Mouse (Mus musculus) intestine, embryonic 15.5 days (tissue): ENCODE data around the gene Fbxl17. TPM values are rescaled to one million over a fixed set of nuclear protein-coding genes. Genes with fewer than 3 reads are reported as not detected.
A peak's percentile ranks its signal among the peaks of the same experiment; 100 is the strongest.

ENCODE experiments used
- ATAC-seq: fragments of 200-750 bp; cut with Nextera tagmentation; 2 replicates; pipeline ENCODE4 v1.8.0; 2017; ENCODE audit warnings: moderate TSS enrichment, moderate library complexity
- H3K27ac ChIP-seq: fragments of 300-500 bp; sonication (generic); 2 replicates; pipeline ENCODE4 v1.5.1; 2015; ENCODE audit warnings: mild to moderate bottlenecking, inconsistent platforms
- H3K27me3 ChIP-seq: fragments of 300-500 bp; sonication (generic); replicated peaks from 2 replicates; pipeline ENCODE4 v1.6.1; 2015; ENCODE audit warnings: inconsistent platforms
- H3K36me3 ChIP-seq: fragments of 300-500 bp; sonication (generic); 2 replicates; pipeline ENCODE4 v1.6.1; 2015; ENCODE audit warnings: inconsistent platforms
- H3K4me1 ChIP-seq: fragments of 300-500 bp; sonication (generic); replicated peaks from 2 replicates; pipeline ENCODE4 v1.6.1; 2015; ENCODE audit warnings: inconsistent platforms
- H3K4me2 ChIP-seq: fragments of 300-500 bp; sonication (generic); replicated peaks from 2 replicates; pipeline ENCODE4 v1.6.1; 2015; ENCODE audit warnings: mild to moderate bottlenecking, inconsistent platforms
- H3K4me3 ChIP-seq: fragments of 300-500 bp; sonication (generic); replicated peaks from 2 replicates; pipeline ENCODE4 v1.5.1; 2015; ENCODE audit warnings: inconsistent platforms
- H3K9ac ChIP-seq: fragments of 300-500 bp; sonication (generic); 2 replicates; pipeline ENCODE4 v1.6.1; 2015; ENCODE audit warnings: inconsistent platforms
- H3K9me3 ChIP-seq: fragments of 300-500 bp; sonication (generic); 2 replicates; pipeline ENCODE4 v1.6.1; 2016; ENCODE audit warnings: inconsistent platforms
- WGBS: fragments of 180-500 bp; shearing (Covaris S2); methylation state at CpG from one replicate; pipeline ENCODE4 v1.1.7; 2015; 5-methylcytosine and 5-hydroxymethylcytosine counted together
- polyA plus RNA-seq: library from polyadenylated mRNA; unstranded; fragments of >200 nt; fragmentation: Nextera tagmentation; extraction: Ambion mirVana; gene quantifications from 2 replicates; pipeline ENCODE4 v1.2.1, GENCODE M21; 2015

Gene Fbxl17
- polyA plus RNA-seq, 1 experiment from 2014 or later = 4.4 TPM

DNA sequence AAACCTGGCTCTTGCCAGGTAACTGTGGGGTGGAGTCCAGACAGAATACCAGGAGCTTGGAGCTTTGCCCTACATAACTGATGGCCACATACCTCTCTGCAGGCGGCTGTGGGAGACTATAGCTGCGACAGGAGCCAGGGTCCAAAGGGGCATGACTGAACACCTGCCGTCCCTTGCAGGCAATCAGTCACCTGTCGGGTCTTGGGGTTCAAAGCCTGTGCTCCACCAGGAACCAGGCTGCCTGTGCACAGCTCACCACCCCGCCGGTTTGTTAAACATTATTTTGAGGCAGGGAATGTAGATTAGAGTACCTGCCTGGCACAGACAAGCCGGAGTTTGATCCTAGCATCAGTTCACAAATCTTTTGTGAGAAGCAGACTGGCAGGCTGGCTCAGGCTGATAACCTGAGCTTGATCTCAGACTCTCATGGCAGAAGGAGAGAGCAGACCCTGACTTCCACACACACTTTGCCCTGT lies 253.6 kb downstream of the Fbxl17 start:
- Histone ChIP-seq H3K36me3 (no peaks in the 10 kb centered on the region), H3K4me2 (no peak overlapping the region), H3K9me3 (no peaks in the 10 kb centered on the region), H3K27me3 (no peaks in the 10 kb centered on the region), H3K4me1 (no peaks in the 10 kb centered on the region), H3K9ac (no peak overlapping the region), H3K4me3 (no peak overlapping the region), H3K27ac (no peak overlapping the region)
- WGBS = 60% methylated on average over 7 of the region's 7 CpGs
- peak; percentile 89 for ATAC-seq

DNA sequence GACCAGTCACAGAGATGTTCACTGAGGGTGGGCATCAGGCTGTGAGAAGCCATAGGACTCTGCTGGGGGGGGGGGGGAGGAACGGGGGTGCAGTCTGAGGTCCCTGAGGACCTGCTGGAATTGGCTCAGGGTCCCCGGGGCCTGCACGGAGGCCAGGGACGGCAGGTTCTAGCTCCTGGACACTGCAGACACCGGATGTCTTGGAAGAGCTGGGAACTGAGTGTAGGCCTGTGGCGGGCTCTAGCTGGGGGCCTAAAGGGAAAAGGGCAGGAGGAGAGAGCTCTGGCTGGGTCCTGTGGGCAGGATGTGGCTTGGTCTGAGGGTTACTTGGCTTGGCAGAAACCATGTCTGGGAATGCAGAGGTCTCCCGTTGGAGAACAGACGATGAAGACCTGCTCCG lies 254.3 kb downstream of the Fbxl17 start:
- WGBS = 91% methylated on average over 9 of the region's 9 CpGs
- H3K9ac ChIP-seq = no peak overlapping the region
- H3K4me3 ChIP-seq = no peak overlapping the region
- no peaks in the 10 kb centered on the region for H3K27me3 ChIP-seq
- H3K36me3 ChIP-seq = no peaks in the 10 kb centered on the region
- H3K4me1 ChIP-seq = no peaks in the 10 kb centered on the region
- H3K27ac ChIP-seq = no peak overlapping the region
- no peak for ATAC-seq
- H3K4me2 ChIP-seq = no peak overlapping the region
- H3K9me3 ChIP-seq = no peaks in the 10 kb centered on the region

DNA sequence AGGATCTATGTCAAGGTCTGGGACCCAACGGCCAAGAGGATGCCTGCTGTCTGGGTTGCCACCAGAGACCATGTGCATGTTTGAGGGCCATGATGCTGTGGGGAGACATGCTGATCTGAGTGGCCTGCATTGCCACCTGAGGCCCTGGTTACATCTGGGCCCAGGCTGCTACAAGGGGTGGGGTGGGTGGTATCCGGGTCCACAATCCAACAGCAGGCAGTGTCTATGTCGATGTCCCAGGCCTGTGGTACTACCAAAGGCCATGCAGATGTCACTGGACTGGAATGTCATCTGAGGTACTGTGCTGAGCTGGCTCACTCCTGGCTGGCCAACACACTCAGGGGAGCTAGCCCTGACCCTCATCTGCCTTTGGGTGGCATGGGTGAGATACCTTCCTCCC lies 257.1 kb downstream of the Fbxl17 start:
- Histone ChIP-seq H3K9me3 (no peaks in the 10 kb centered on the region), H3K36me3 (no peaks in the 10 kb centered on the region), H3K4me1 (no peaks in the 10 kb centered on the region), H3K27ac (no peak overlapping the region), H3K9ac (no peak overlapping the region), H3K27me3 (no peaks in the 10 kb centered on the region), H3K4me2 (no peak overlapping the region), H3K4me3 (no peak overlapping the region)
- no peak for ATAC-seq
- 93% methylated on average over 3 of the region's 3 CpGs for WGBS

DNA sequence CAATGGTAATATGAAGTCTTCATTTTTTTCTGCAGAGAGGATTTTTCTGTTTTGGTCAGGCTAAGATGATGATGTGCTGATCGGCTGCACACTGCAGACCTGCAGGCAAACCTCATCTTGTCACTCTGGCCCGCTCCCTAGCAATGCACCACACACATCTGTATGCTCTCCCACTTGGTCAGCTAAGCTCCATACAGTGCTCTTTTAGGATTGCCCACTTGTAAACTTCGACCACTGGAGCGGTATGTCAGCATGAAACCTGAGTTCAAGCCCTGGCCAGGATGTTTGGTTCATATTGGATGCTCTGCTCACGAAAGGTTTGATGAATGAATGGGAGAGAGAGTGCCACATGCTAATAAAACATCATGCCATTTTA lies 259.1 kb downstream of the Fbxl17 start:
- WGBS = 82% methylated on average over 5 of the region's 5 CpGs
- Histone ChIP-seq H3K27ac (no peak overlapping the region), H3K9ac (no peak overlapping the region), H3K4me3 (no peak overlapping the region), H3K4me1 (no peaks in the 10 kb centered on the region), H3K4me2 (no peak overlapping the region), H3K9me3 (no peaks in the 10 kb centered on the region), H3K27me3 (no peaks in the 10 kb centered on the region), H3K36me3 (no peaks in the 10 kb centered on the region)
- no peak for ATAC-seq

- 70% methylated on average over 9 of the region's 9 CpGs for WGBS
Measured at GRCm38 (mm10) chr17:63240021-63240730, 259.6 kb downstream of the Fbxl17 start.

GRCm38 (mm10) chr17:63236846-63237245 lies 263.0 kb downstream of the Fbxl17 start:
- Histone ChIP-seq H3K9me3 (no peaks in the 10 kb centered on the region), H3K27me3 (no peaks in the 10 kb centered on the region), H3K4me3 (no peak overlapping the region), H3K4me1 (no peaks in the 10 kb centered on the region), H3K36me3 (no peaks in the 10 kb centered on the region), H3K27ac (no peak overlapping the region), H3K4me2 (no peak overlapping the region), H3K9ac (no peak overlapping the region)
- no peak for ATAC-seq

More at GRCm38 (mm10) chr17:63240021-63240730, 259.6 kb downstream of the Fbxl17 start:
- no peaks in the 10 kb centered on the region for H3K9me3 ChIP-seq
- no peak for ATAC-seq
- H3K4me1 ChIP-seq = no peaks in the 10 kb centered on the region
- H3K27ac ChIP-seq = no peak overlapping the region
- H3K9ac ChIP-seq = no peak overlapping the region
- H3K4me3 ChIP-seq = no peak overlapping the region
- H3K36me3 ChIP-seq = no peaks in the 10 kb centered on the region
- H3K4me2 ChIP-seq = no peak overlapping the region
- H3K27me3 ChIP-seq = no peaks in the 10 kb centered on the region

DNA sequence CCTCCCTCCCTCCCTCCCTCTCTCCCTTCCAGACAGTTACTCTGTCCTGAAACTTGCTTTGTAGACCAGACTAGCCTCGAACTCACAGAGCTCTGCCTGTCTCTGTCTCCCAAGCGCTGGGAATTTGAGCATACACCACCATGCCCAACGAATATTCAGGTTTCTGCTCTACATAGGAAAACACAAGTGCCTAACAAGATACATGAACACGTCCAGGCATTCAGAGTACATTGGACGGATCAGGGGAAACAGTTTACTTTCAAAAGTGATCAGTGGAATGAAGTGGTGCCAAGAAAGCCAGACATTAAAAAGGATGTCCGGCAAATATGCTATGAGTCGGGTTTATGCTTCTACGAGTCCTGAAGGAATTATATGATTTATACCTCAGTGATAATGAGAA lies 263.6 kb downstream of the Fbxl17 start:
- 70% methylated on average over 8 of the region's 8 CpGs for WGBS
- no peaks in the 10 kb centered on the region for H3K36me3 ChIP-seq
- no peak for ATAC-seq
- no peak overlapping the region for H3K4me3 ChIP-seq
- no peak overlapping the region for H3K4me2 ChIP-seq
- H3K4me1 ChIP-seq = no peaks in the 10 kb centered on the region
- H3K27me3 ChIP-seq = no peaks in the 10 kb centered on the region
- no peak overlapping the region for H3K9ac ChIP-seq
- no peaks in the 10 kb centered on the region for H3K9me3 ChIP-seq
- no peak overlapping the region for H3K27ac ChIP-seq

GRCm38 (mm10) chr17:63235821-63236220 lies 264.0 kb downstream of the Fbxl17 start:
- Histone ChIP-seq H3K4me1 (no peaks in the 10 kb centered on the region), H3K36me3 (no peaks in the 10 kb centered on the region), H3K4me3 (no peak overlapping the region), H3K9ac (no peak overlapping the region), H3K27ac (no peak overlapping the region), H3K27me3 (no peaks in the 10 kb centered on the region), H3K4me2 (no peak overlapping the region), H3K9me3 (no peaks in the 10 kb centered on the region)
- ATAC-seq = no peak
- WGBS = 66% methylated on average over 3 of the region's 3 CpGs

DNA sequence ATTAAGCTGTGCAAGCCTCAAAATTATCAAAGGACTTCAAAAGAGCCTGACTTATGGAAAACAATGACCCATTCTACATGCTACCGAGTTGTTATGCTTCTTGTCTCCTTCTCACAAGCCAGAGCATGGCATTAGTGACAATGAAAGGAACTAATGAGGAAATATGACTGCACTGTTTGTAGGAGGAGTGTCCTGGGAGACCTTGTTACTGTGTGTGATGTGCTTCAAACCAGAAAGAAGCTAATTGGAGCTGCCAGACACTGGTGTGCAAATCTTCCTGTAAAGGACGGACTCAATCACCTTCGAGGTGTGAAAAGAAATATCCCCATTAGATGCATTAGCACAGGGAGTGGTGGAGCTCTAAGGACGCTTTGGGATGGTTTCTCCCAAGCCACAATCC lies 270.7 kb downstream of the Fbxl17 start:
- no peak overlapping the region for H3K4me2 ChIP-seq

DNA sequence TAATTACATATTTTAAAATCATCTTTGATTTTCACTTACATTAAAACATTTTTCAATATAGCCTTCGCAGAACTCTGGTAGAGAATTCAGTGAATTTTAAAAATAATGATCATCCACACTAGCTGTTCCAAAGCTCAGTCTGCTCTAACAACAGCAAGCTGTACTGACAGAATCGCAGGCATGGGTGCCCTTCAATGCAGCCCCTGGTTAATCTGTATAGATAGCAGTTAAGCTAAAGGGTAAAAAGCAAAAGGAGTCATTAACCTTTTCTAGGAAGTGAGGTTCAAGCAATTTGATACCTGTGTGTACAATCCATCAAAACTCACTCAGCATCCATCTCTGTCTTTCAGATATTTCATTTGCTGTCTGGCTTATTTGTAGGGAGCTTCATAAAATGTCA lies 273.4 kb downstream of the Fbxl17 start:
- no peak overlapping the region for H3K4me3 ChIP-seq
- H3K36me3 ChIP-seq = no peaks in the 10 kb centered on the region
- ATAC-seq = no peak
- no peaks in the 10 kb centered on the region for H3K4me1 ChIP-seq
- no peak overlapping the region for H3K4me2 ChIP-seq
- H3K9me3 ChIP-seq = no peaks in the 10 kb centered on the region
- WGBS = 60% methylated on average over 2 of the region's 2 CpGs
- H3K27ac ChIP-seq = no peak overlapping the region
- H3K9ac ChIP-seq = no peak overlapping the region
- H3K27me3 ChIP-seq = no peaks in the 10 kb centered on the region

More for the DNA sequence above, 270.7 kb downstream of the Fbxl17 start:
- no peaks in the 10 kb centered on the region for H3K9me3 ChIP-seq
- no peaks in the 10 kb centered on the region for H3K36me3 ChIP-seq
- no peak overlapping the region for H3K9ac ChIP-seq
- no peaks in the 10 kb centered on the region for H3K27me3 ChIP-seq
- no peak for ATAC-seq
- WGBS = 75% methylated on average over 4 of the region's 4 CpGs
- no peak overlapping the region for H3K27ac ChIP-seq
- H3K4me1 ChIP-seq = no peaks in the 10 kb centered on the region
- H3K4me3 ChIP-seq = no peak overlapping the region

DNA sequence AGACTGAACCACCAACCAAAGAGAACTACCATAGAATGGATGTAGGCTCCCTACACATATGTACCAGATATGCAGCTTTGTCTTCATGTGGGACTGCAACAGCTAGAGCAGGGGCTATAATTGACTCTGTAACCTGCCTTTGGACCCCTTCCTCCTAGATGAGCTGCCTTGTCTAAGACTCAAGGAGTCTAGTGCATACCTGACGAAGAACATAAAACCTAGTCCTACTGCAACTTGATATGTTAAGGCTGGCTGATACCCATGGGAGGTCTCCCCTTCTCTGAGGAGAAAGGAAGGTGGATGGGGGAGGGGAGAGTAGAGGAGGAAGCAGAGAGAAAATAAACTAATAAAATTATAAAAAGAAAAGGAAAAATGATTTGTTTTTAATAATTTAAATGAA lies 273.9 kb downstream of the Fbxl17 start:
- ATAC-seq = no peak
- 88% methylated on average over 1 of the region's 1 CpGs for WGBS
- no peaks in the 10 kb centered on the region for H3K4me1 ChIP-seq

DNA sequence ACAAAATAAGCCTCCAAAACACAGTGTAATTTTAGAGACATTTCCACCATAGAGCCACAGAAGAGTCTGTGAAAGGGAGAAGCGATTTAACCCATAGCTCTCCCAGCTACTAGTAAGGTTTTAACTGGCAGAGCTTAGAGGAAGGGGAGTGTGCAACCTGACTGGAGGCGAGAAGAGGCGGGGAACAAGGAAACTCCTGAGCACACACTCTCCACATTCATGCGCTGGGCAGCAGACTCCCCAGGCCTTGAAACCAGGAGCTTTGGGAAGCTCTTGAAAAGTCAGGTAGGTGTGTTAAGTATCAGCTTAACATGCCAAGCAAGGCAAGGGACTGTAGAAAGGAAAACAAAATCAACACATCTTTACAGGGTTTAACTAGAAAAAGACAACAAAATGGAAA lies 276.1 kb downstream of the Fbxl17 start:
- no peak for ATAC-seq
- 66% methylated on average over 4 of the region's 4 CpGs for WGBS
- Histone ChIP-seq H3K4me1 (no peaks in the 10 kb centered on the region), H3K4me3 (no peak overlapping the region), H3K27me3 (no peaks in the 10 kb centered on the region), H3K36me3 (no peaks in the 10 kb centered on the region), H3K9ac (no peak overlapping the region), H3K27ac (no peak overlapping the region), H3K4me2 (no peak overlapping the region), H3K9me3 (no peaks in the 10 kb centered on the region)

More for the DNA sequence above, 273.9 kb downstream of the Fbxl17 start:
- Histone ChIP-seq H3K4me3 (no peak overlapping the region), H3K27ac (no peak overlapping the region), H3K4me2 (no peak overlapping the region), H3K9me3 (no peaks in the 10 kb centered on the region), H3K27me3 (no peaks in the 10 kb centered on the region), H3K9ac (no peak overlapping the region), H3K36me3 (no peaks in the 10 kb centered on the region)

DNA sequence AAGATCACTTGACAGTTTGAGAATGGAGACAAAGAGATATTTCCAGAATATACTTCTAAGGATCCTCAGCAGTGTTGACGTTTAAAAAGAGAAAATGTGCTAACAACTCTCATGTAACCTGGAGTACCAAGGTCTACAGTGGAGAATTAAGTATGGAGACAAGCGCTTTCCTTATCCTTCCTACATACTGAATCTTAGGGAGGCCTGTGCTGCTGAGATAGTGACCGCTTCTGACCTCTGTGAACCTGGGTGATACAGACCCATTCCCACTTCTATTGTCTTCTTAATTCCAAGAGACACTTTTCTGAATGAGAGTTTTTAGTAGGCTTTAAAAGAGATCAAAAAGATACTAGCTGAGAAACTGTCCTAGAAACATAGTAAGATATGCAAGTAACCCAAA lies 278.2 kb downstream of the Fbxl17 start:
- Histone ChIP-seq H3K4me1 (no peaks in the 10 kb centered on the region), H3K4me3 (no peak overlapping the region), H3K9me3 (no peaks in the 10 kb centered on the region), H3K9ac (no peak overlapping the region), H3K4me2 (no peak overlapping the region), H3K27me3 (no peaks in the 10 kb centered on the region), H3K27ac (no peak overlapping the region), H3K36me3 (no peaks in the 10 kb centered on the region)
- 88% methylated on average over 3 of the region's 3 CpGs for WGBS
- ATAC-seq = no peak
